Mouse (Mus musculus): ENCODE results near the gene Mex3a. TPM values are rescaled to one million over a fixed set of nuclear protein-coding genes. Genes with fewer than 3 reads are reported as not detected.

Gene Mex3a
- polyA plus RNA-seq, 1 experiment from 2014 or later = 21.0 TPM

GRCm38 (mm10) chr3:88520078-88520477 is 12.1 kb upstream of the Mex3a start:
- 80% methylated on average over 2 of the region's 2 CpGs for WGBS
- H3K4me1 ChIP-seq = peaks cover 19% of the 10 kb centered on the region
- no peak overlapping the region for H3K9ac ChIP-seq
- H3K27me3 ChIP-seq = no peaks in the 10 kb centered on the region
- no peak overlapping the region for H3K4me2 ChIP-seq
- H3K27ac ChIP-seq = no peak overlapping the region
- H3K9me3 ChIP-seq = no peaks in the 10 kb centered on the region
- ATAC-seq (ENCODE audit: insufficient number of reproducible peaks, low FRiP score, low TSS enrichment, low read depth) = no peak
- H3K4me3 ChIP-seq = no peak overlapping the region
- H3K36me3 ChIP-seq = peaks cover 20% of the 10 kb centered on the region

- no peaks in the 10 kb centered on the region for H3K27me3 ChIP-seq
- peaks cover 18% of the 10 kb centered on the region for H3K4me1 ChIP-seq
- H3K9ac ChIP-seq = no peak overlapping the region
- no peaks in the 10 kb centered on the region for H3K9me3 ChIP-seq
- 80% methylated on average over 6 of the region's 6 CpGs for WGBS
- ATAC-seq (ENCODE audit: insufficient number of reproducible peaks, low FRiP score, low TSS enrichment, low read depth) = no peak
- H3K36me3 ChIP-seq = peaks cover 23% of the 10 kb centered on the region
- no peak overlapping the region for H3K27ac ChIP-seq
- H3K4me3 ChIP-seq = no peak overlapping the region
- no peak overlapping the region for H3K4me2 ChIP-seq
Observed at GRCm38 (mm10) chr3:88521156-88521555, 11.0 kb upstream of the Mex3a start.

- Histone ChIP-seq H3K27ac (peak overlapping the region; percentile 38), H3K9ac (no peak overlapping the region), H3K9me3 (no peaks in the 10 kb centered on the region), H3K4me2 (no peak overlapping the region), H3K27me3 (no peaks in the 10 kb centered on the region), H3K4me1 (peaks cover 19% of the 10 kb centered on the region), H3K4me3 (no peak overlapping the region), H3K36me3 (peaks cover 23% of the 10 kb centered on the region)
- 37% methylated on average over 9 of the region's 9 CpGs for WGBS
- peak; percentile 40; the same call in 1 of the 2 replicates for ATAC-seq (ENCODE audit: insufficient number of reproducible peaks, low FRiP score, low TSS enrichment, low read depth)
Observed at GRCm38 (mm10) chr3:88521803-88522331, 10.3 kb upstream of the Mex3a start.

- 81% methylated on average over 8 of the region's 8 CpGs for WGBS
- Histone ChIP-seq H3K36me3 (peaks cover 27% of the 10 kb centered on the region), H3K27ac (no peak overlapping the region), H3K4me1 (peaks cover 28% of the 10 kb centered on the region), H3K9ac (no peak overlapping the region), H3K4me3 (no peak overlapping the region), H3K27me3 (no peaks in the 10 kb centered on the region), H3K9me3 (no peaks in the 10 kb centered on the region), H3K4me2 (no peak overlapping the region)
- ATAC-seq (ENCODE audit: insufficient number of reproducible peaks, low FRiP score, low TSS enrichment, low read depth) = no peak
Observed at GRCm38 (mm10) chr3:88523027-88523426, 9.2 kb upstream of the Mex3a start.

GRCm38 (mm10) chr3:88525021-88525420 is 7.2 kb upstream of the Mex3a start:
- H3K4me3 ChIP-seq = no peak overlapping the region
- WGBS = 82% methylated on average over 5 of the region's 5 CpGs
- H3K27me3 ChIP-seq = no peaks in the 10 kb centered on the region
- H3K27ac ChIP-seq = 0 out of 2 replicates have a peak overlapping the region, but pooled peaks have one; percentile 1
- ATAC-seq (ENCODE audit: insufficient number of reproducible peaks, low FRiP score, low TSS enrichment, low read depth) = no peak
- no peak overlapping the region for H3K4me2 ChIP-seq
- H3K9me3 ChIP-seq = no peaks in the 10 kb centered on the region
- H3K4me1 ChIP-seq = peaks cover 45% of the 10 kb centered on the region
- peaks cover 27% of the 10 kb centered on the region for H3K36me3 ChIP-seq
- no peak overlapping the region for H3K9ac ChIP-seq

GRCm38 (mm10) chr3:88526157-88527131 is 5.8 kb upstream of the Mex3a start:
- Histone ChIP-seq H3K9me3 (no peaks in the 10 kb centered on the region), H3K27me3 (no peaks in the 10 kb centered on the region), H3K4me2 (0 out of 2 replicates have a peak overlapping the region, but pooled peaks have one; percentile 17), H3K4me3 (no peak overlapping the region), H3K36me3 (peaks cover 27% of the 10 kb centered on the region), H3K4me1 (peaks cover 51% of the 10 kb centered on the region), H3K27ac (peak overlapping the region; percentile 59; the same call in 1 of the 2 replicates), H3K9ac (no peak overlapping the region)
- 29% methylated on average over 17 of the region's 17 CpGs for WGBS
- peak; percentile 71; the same call in 1 of the 2 replicates for ATAC-seq (ENCODE audit: insufficient number of reproducible peaks, low FRiP score, low TSS enrichment, low read depth)

- Histone ChIP-seq H3K4me1 (peaks cover 46% of the 10 kb centered on the region), H3K27me3 (no peaks in the 10 kb centered on the region), H3K4me2 (no peak overlapping the region; the same call in 1 of the 2 replicates), H3K9ac (0 out of 2 replicates have a peak overlapping the region, but pooled peaks have one; percentile 14), H3K36me3 (peaks cover 27% of the 10 kb centered on the region), H3K9me3 (no peaks in the 10 kb centered on the region), H3K27ac (peak overlapping the region; percentile 57), H3K4me3 (no peak overlapping the region)
- WGBS = 32% methylated on average over 8 of the region's 8 CpGs
- no peak; the same call in 1 of the 2 replicates for ATAC-seq (ENCODE audit: insufficient number of reproducible peaks, low FRiP score, low TSS enrichment, low read depth)
Observed at GRCm38 (mm10) chr3:88527565-88527964, 4.6 kb upstream of the Mex3a start.

- no peak overlapping the region for H3K9ac ChIP-seq
- H3K27me3 ChIP-seq = no peaks in the 10 kb centered on the region
- H3K36me3 ChIP-seq = peaks cover 21% of the 10 kb centered on the region
- no peaks in the 10 kb centered on the region for H3K9me3 ChIP-seq
- no peak overlapping the region for H3K27ac ChIP-seq
- ATAC-seq (ENCODE audit: insufficient number of reproducible peaks, low FRiP score, low TSS enrichment, low read depth) = no peak
- H3K4me3 ChIP-seq = no peak overlapping the region
- H3K4me2 ChIP-seq = no peak overlapping the region
- H3K4me1 ChIP-seq = peaks cover 50% of the 10 kb centered on the region
- 79% methylated on average over 11 of the region's 11 CpGs for WGBS
Observed at GRCm38 (mm10) chr3:88528646-88529045, 3.5 kb upstream of the Mex3a start.

- Histone ChIP-seq H3K36me3 (peaks cover 13% of the 10 kb centered on the region), H3K4me3 (peak overlapping the region; percentile 82), H3K9me3 (no peaks in the 10 kb centered on the region), H3K27me3 (no peaks in the 10 kb centered on the region), H3K4me2 (peak overlapping the region; percentile 79), H3K4me1 (peaks cover 56% of the 10 kb centered on the region), H3K27ac (peak overlapping the region; percentile 97; the same call in 1 of the 2 replicates), H3K9ac (0 out of 2 replicates have a peak overlapping the region, but pooled peaks have one; percentile 8)
- 37% methylated on average over 7 of the region's 7 CpGs for WGBS
- ATAC-seq (ENCODE audit: insufficient number of reproducible peaks, low FRiP score, low TSS enrichment, low read depth) = no peak
Observed at GRCm38 (mm10) chr3:88529204-88530000, 2.8 kb upstream of the Mex3a start.

GRCm38 (mm10) chr3:88530082-88530864 is 1.9 kb upstream of the Mex3a start:
- H3K4me3 ChIP-seq = peak overlapping the region; percentile 82
- H3K4me1 ChIP-seq = peaks cover 64% of the 10 kb centered on the region
- H3K27me3 ChIP-seq = no peaks in the 10 kb centered on the region
- peaks cover 5% of the 10 kb centered on the region for H3K36me3 ChIP-seq
- H3K27ac ChIP-seq = peak overlapping the region; percentile 97
- H3K4me2 ChIP-seq = peak overlapping the region; percentile 79
- ATAC-seq (ENCODE audit: insufficient number of reproducible peaks, low FRiP score, low TSS enrichment, low read depth) = no peak
- H3K9me3 ChIP-seq = no peaks in the 10 kb centered on the region
- 10% methylated on average over 11 of the region's 11 CpGs for WGBS
- peak overlapping the region; percentile 83 for H3K9ac ChIP-seq
